Mouse (Mus musculus) thymus, adult 2 months (tissue): ENCODE data around the gene Lrrc4.

Source experiments
- CTCF ChIP-seq: fragments of 200-500 bp; IDR thresholded peaks from 2 replicates; pipeline ENCODE4 v1.5.1; 2012; ENCODE audit warnings: mild to moderate bottlenecking, control low read depth, low read length, moderate library complexity, borderline replicate concordance; ENCODE audit not compliant: control insufficient read depth, poor library complexity, insufficient read depth; ENCODE audit errors: extremely low read depth
- POLR2A ChIP-seq: fragments of 200-500 bp; IDR thresholded peaks from 2 replicates; pipeline ENCODE4 v1.6.1; 2012; ENCODE audit warnings: mild to moderate bottlenecking, low read length, control low read depth, moderate library complexity; ENCODE audit not compliant: control insufficient read depth, poor library complexity, insufficient read depth; ENCODE audit errors: extremely low read depth

DNA sequence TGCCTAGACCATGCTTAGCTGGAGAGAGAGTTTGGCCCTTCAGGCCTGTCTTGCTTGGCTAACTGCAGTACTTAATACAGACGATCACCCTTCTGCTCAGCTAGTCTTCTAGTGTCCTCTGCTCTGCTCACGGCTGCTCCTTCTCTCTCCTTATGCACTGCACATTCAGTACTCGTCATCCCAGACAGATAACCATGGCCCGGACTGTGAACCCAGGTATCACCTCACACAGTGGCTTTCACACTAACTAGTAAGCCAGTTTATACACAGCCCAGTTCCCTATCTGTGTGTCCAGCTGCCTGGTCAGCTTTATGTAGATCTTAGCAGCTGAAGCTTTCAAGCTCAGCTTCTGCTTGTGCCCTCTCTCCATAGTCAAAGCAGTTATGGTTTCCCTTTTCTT is 210.1 kb downstream of the Lrrc4 start:
- TF ChIP-seq CTCF: no peak
- no peak for TF ChIP-seq POLR2A
